Mouse (Mus musculus) cerebellum, adult 18-20 months (tissue): ENCODE measurements around the gene Nemf.
"Not testable (repeated sequence)": the region's sequence is repeated elsewhere in the genome, so short reads cannot be mapped to it uniquely, and the experiment has no call there.

Experiments
- DNase-seq, 2 experiments: peaks; one replicate each; pipeline ENCODE4 v3.0.0; 2021

Nemf gene

DNA sequence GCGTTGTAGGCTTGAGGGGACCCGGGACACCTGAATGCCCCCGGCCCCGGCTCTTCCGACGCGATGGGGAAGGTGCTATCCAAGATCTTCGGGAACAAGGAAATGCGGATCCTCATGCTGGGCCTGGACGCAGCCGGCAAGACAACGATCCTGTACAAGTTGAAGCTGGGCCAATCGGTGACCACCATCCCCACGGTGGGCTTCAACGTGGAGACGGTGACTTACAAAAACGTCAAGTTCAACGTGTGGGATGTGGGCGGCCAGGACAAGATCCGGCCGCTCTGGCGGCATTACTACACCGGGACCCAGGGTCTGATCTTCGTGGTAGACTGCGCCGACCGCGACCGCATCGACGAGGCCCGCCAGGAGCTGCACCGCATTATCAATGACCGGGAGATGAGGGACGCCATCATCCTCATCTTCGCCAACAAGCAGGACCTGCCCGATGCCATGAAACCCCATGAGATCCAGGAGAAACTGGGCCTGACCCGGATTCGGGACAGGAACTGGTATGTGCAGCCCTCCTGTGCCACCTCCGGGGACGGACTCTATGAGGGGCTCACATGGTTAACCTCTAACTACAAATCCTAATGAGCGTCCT, 15.9 kb upstream of the Nemf start:
- no peak for DNase-seq

GRCm38 (mm10) chr12:69371854-69372671, 15.1 kb upstream of the Nemf start, which contains the start of the genes Arf6 and Gm9887:
TSS of gene Arf6 (plus strand) at chr12:69372150.
TSS of gene Gm9887 (minus strand) at chr12:69372458.
- DNase-seq = peak; percentile 96 to 100

DNA sequence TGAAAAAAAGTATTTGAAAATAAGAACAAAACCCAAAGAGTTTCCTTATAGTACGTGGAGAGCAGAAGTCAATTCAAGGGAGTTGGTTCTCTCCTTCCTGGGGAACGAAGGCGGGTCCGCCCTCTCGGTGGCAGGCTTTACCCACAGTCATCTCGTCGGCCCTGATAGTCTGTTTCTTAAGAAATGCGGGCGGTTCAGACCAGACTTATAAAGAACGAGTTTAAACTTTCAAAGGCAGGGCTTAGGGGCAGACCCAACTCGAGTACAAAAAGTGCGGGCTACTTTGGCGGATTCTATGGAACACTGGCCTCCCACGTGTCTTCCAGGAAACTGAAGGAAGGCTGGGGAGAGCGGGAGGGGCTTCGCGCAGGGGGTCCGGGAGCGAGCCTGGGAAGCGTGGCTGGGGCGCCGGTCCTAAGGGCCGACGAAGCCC, 14.5 kb upstream of the Nemf start:
- DNase-seq = no peak

DNA sequence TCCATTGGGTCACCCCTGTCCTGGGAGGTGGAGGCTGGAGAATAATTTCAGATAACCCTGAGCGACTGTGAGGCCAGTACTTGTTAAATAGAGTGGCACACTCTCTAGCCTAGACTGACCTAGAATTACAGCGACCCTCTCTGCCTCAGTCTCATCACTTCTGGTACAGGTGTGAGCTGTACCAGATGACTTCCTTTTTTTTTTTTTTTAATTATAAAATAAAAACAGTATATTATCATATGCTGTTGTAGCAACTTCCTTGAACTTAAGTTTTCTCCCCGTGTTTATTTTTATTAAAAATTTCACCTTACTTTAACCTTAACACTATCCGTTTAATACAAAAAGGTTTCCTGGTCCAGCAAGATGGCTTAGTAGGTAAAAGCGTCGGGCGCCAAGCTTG, 14.0 kb upstream of the Nemf start:
- no peak for DNase-seq

GRCm38 (mm10) chr12:69367557-69367956, 10.6 kb upstream of the Nemf start:
- no peak for DNase-seq

DNA sequence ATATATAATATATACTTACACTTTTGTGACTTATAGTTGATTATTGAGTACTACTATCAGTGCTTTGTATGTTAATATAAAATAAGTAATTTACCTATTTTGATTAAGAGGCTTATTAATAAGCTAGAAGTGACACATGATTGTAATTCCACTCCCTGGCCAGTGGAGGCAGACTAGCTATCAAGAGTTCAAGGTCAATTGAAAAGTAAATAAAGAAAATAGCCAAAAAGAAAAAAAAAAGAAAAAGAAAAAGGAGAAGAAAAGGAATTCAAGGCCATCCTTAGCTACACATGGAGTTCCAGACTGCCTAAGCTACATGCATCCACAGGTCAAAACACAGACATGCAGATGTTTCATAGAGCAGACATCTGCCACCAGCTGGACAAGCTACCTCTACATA, 9.5 kb upstream of the Nemf start:
- peak; percentile 16 to 25 for DNase-seq

- DNase-seq = no peak
These were observed 8.8 kb upstream of the Nemf start for GRCm38 (mm10) chr12:69365757-69366156.

DNA sequence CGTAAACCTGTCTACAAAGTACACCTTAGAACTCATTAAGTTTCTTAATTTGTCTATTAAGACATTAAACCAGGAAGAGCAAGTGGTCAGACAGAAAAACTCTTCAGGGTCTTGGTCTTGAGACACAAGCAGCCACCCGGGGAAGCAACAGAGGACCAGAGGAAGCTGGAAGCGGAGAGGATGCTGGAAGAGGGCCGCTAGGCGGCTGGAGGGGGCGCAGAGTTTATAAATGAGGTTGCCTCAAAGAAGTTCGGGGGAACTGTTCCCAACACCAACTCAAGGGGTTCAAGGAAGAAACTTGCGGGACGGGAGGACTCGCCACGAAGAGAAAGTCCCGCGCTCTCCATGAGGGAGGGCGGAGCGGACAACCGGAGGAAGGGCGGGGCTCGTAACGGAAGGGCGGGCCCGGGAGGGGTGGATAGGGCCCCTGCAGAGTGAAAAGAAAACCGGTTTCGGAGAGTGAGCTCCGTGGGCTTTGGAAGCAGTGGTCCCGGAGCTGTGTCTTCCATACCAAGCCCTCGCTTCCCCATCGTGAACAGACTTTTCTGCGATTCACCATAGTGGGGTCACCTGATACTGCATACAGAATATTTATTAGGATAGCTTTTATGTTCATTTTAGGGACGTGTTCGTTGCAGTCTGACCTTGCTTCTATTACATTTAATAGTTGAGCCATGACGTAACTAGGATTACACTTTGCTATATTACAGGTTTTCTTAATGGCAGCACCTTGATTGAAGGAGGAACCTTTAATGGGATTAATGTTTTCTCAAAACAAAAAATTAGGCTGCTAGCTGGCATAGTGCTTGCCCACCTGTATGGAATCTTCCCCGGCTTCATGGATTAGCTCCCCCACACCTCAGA, 7.2 kb upstream of the Nemf start:
- peak; percentile 81 to 83 for DNase-seq

DNA sequence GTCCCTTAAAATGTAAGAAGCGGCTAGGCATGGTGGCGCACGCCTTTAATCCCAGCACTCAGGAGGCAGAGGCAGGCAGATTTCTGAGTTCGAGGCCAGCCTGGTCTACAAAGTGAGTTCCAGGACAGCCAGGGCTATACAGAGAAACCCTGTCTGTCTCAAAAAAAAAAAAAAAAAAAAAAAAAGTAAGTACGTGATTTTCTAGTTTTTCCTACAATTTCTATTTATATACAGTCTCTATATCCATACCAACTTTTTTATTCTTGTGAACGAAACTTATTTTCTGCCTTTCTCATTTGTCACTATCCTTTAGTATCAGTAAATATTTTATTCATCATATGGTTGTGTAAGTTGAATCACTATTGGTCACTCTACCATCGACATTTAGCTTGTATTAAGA, 6.1 kb upstream of the Nemf start:
- not testable (repeated sequence) for DNase-seq

- DNase-seq = peak in 1 of 2 experiments; percentile 13
These were observed 5.4 kb upstream of the Nemf start for GRCm38 (mm10) chr12:69362388-69362787.

- no peak for DNase-seq
These were observed 5.0 kb upstream of the Nemf start for GRCm38 (mm10) chr12:69361919-69362318.

DNA sequence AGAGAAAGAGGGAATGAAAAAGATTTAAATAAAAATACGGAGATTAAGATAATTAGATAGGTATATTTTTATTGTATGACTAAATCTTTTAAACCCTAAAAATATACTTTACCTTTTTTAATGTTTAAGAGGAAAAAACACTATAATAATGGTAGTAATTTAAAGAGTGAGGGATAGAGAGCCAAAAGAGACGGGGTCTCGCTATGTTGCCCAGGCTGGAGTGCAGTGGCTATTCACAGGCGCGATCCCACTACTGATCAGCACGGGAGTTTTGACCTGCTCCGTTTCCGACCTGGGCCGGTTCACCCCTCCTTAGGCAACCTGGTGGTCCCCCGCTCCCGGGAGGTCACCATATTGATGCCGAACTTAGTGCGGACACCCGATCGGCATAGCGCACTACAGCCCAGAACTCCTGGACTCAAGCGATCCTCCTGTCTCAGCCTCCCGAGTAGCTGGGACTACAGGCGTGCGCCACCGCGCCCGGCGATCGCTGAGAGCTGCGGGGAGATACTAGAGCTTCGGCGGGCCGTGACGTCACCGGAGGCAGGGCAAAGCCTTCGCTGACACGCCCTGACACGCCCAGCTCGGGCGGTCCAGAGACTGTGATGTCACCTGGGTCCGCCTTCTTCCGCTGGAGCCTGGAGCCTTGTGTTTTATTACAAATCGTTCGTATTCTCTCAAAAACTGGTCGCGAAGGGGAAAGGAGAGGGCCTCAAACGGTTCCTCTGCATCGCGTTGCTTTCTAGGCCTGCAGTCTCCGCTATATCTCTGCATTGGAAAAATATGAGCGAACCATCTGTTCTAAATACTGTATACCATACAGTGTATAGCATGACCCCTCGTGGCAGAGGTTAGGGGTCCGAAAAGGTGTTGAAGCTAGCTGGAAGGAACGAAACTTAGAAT, 4.3 kb upstream of the Nemf start:
- DNase-seq = peak; percentile 99 to 100

DNA sequence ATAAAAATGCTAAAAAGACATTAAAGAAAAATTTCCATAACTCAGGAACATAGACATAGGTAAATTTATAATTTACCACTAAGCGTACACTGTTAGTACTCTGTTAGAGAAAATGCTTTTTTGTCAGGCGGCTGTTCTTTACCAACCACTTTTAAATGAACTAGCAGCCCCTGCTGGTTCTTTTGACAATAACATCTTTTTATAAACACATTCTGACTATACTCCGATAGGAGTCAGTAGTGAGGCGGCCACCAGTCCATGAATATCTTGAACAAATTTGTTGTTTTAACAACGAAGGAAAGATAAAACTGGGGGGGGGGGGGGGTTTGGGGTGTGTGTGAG, 3.7 kb upstream of the Nemf start:
- peak; percentile 24 to 66 for DNase-seq

GRCm38 (mm10) chr12:69357300-69357646, 308 bp upstream of the Nemf start:
- no peak for DNase-seq

GRCm38 (mm10) chr12:69351685-69352084, 5.3 kb downstream of the Nemf start:
- DNase-seq = no peak

- no peak for DNase-seq
These were observed 7.0 kb downstream of the Nemf start for GRCm38 (mm10) chr12:69349928-69350327.

- DNase-seq = peak in 1 of 2 experiments; percentile 24
These were observed 23.4 kb downstream of the Nemf start for GRCm38 (mm10) chr12:69333547-69333946.

DNA sequence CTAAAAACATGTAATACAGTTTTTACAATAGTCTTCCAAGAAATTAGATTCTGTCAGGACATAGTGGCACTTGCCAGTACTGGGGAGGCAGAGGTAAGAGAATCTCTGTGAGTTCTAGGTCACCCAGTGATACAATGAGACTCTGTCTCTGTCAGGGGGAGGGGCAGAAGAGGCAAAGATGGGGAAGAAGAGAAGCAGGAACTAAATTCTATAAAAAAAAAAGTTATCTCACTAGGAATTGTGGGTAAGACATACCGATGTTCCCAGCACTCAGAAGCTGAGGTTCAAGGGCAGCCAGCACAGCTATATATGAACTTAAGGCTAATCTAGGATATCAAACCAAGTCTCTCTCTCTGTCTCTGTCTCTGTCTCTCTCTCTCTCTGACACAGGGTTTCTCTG, 24.8 kb downstream of the Nemf start:
- no peak for DNase-seq

- no peak for DNase-seq
These were observed 25.8 kb downstream of the Nemf start for GRCm38 (mm10) chr12:69331187-69331586.

DNA sequence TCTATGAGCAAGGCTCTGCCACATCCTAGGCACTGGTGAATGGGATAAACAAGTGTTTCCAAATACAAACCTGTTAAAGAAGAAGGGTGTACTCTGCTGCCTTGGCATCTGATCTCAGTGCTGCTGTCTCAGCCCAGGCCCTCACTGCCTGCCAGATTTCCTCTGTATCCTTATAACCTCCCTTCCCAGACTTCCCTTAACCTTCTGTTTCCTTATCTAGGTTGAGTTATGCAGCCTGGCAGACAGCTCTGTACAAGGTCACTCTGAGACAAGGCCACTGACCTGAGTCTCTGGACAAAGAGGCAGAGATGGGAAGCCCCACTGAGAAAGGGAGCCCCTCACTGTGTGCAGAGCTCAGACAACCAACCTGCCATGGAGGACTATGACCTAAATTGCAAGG, 38.5 kb downstream of the Nemf start:
- no peak for DNase-seq

DNA sequence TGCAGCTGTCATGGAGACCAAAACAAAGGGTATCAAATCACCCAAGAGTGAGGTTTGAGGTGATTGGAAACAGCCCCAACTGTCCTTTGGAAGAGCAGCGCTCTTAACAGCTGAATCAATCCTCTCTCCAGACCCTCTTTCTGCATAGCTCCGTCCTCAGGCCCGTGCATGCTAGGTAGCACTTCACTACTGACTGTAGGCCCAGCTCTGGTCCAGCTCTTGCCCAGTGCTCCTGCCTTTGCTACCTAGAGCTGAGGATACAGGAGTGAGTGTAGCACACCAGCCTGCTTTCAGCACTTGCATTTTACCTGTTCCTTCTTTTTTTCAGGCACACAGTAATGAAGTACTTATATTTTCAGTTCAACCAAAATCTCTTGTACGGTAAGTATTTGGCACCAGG, 47.3 kb downstream of the Nemf start:
- DNase-seq = no peak

DNA sequence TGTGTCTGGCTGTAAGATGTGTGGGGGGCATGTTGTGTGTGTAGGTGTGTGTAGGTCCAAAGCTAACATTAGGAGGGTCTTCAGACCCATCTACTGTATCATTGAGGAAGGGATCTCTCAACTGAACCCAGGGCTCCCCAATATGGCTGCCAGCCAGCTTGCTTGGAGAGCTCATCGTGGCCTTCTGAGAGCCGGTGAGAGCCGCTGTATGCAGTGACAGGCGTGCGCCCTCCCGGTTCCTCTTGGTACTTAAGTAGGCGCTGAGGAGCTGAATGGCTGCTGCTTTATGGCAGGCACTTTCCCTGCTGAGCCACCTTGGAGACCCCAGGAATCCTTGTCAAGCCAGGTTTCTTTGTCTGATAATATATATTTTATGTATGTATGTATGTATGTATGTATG, 50.6 kb downstream of the Nemf start:
- no peak for DNase-seq

- DNase-seq = no peak
These were observed 52.9 kb downstream of the Nemf start for GRCm38 (mm10) chr12:69304051-69304450.
